Mouse (Mus musculus) forebrain, embryonic 14.5 days (tissue): ENCODE results near the gene Rhog. TPM values are rescaled to one million over a fixed set of nuclear protein-coding genes. Genes with fewer than 3 reads are reported as not detected.

Experiments
- ATAC-seq: fragments of 200-750 bp; cut with Nextera tagmentation; 2 replicates; pipeline ENCODE4 v1.8.0; 2017; ENCODE audit warnings: mild to moderate bottlenecking, moderate library complexity
- DNase-seq: peaks from one replicate; pipeline ENCODE4 v3.0.0-alpha.2; 2015; ENCODE audit warnings: low spot score
- H3K27ac ChIP-seq: fragments of 300-500 bp; sonication (generic); 2 replicates; pipeline ENCODE4 v1.5.1; 2014; ENCODE audit warnings: low read depth, mild to moderate bottlenecking, control low read depth, low read length, moderate library complexity
- H3K27me3 ChIP-seq: fragments of 300-500 bp; sonication (generic); replicated peaks from 2 replicates; pipeline ENCODE4 v1.6.1; 2014; ENCODE audit warnings: low read length, control low read depth, mixed read lengths; ENCODE audit not compliant: control insufficient read depth, insufficient read depth
- H3K36me3 ChIP-seq: fragments of 300-500 bp; sonication (generic); 2 replicates; pipeline ENCODE4 v1.6.1; 2014; ENCODE audit warnings: low read length, control low read depth; ENCODE audit not compliant: control insufficient read depth, insufficient read depth
- H3K4me1 ChIP-seq: fragments of 300-500 bp; sonication (generic); 2 replicates; pipeline ENCODE4 v1.6.1; 2014; ENCODE audit warnings: antibody characterized with exemption, low read length, control low read depth; ENCODE audit not compliant: control insufficient read depth, insufficient read depth
- H3K4me2 ChIP-seq: fragments of 300-500 bp; sonication (generic); 2 replicates; pipeline ENCODE4 v1.6.1; 2014; ENCODE audit warnings: mild to moderate bottlenecking, control low read depth, low read length
- H3K4me3 ChIP-seq: fragments of 300-500 bp; sonication (generic); 2 replicates; pipeline ENCODE4 v1.5.1; 2014; ENCODE audit warnings: low read depth, low read length, control low read depth
- H3K9ac ChIP-seq: fragments of 300-500 bp; sonication (generic); 2 replicates; pipeline ENCODE4 v1.6.1; 2014; ENCODE audit warnings: mild to moderate bottlenecking, low read length, control low read depth, moderate library complexity
- H3K9me3 ChIP-seq: fragments of 300-500 bp; sonication (generic); replicated peaks from 2 replicates; pipeline ENCODE4 v1.6.1; 2016; ENCODE audit warnings: low read length, control low read depth, mixed read lengths; ENCODE audit not compliant: control insufficient read depth
- WGBS: fragments of 180-500 bp; shearing (Covaris S2); extraction: QIAGEN DNeasy Blood & Tissue Kit; methylation state at CpG from one replicate; pipeline ENCODE4 v1.1.7; 2014; 5-methylcytosine and 5-hydroxymethylcytosine counted together
- polyA plus RNA-seq: library from polyadenylated mRNA; unstranded; fragments of >200 nt; fragmentation: Nextera tagmentation; extraction: Ambion mirVana; gene quantifications from 2 replicates; pipeline ENCODE4 v1.2.1, GENCODE M21; 2014

Gene Rhog
- polyA plus RNA-seq, 1 experiment from 2014 or later, result 22.0 TPM

DNA sequence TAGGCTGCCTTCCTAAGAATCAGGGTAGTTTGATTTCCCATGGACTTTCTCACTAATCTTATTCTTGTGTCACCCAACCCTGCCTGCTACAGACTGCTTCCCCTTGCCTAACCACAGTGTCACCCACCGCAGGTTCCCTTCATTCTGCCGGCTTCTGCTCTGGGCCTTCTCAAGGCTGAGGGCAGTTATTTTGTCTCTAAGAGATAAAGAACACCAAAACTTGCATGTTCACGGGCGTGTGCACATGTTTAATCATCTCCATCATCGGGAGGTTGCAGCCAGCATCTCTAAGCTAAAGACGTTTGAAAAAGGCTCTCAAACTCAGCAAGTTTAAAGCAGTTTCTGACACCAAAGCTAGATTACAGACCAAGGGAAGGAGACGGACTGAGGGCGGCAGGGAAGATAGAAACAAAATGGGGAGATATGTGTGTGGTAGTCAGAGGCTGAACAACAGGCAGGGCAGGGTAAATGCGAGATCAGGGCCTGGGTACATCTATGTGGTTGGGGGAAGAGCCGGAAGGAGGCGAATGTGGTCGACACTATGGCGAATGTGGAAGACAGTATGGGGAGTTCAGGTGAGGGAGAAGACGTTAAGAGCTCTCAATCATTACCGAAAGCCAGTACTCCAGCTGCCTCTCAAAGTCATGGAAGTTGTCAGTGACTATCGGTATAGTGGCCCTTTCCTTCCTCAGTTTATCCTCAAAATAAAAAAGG, 7.0 kb downstream of the Rhog start:
- ATAC-seq (no peak), DNase-seq (no peak)
- Histone ChIP-seq H3K4me1 (peaks cover 10% of the 10 kb centered on the region), H3K27ac (no peak overlapping the region), H3K36me3 (no peaks in the 10 kb centered on the region), H3K9ac (peak overlapping the region; percentile 80), H3K9me3 (no peaks in the 10 kb centered on the region), H3K27me3 (no peaks in the 10 kb centered on the region), H3K4me3 (peak overlapping the region; percentile 70), H3K4me2 (peak overlapping the region; percentile 94)
- 27% methylated on average over 16 of the region's 16 CpGs for WGBS

DNA sequence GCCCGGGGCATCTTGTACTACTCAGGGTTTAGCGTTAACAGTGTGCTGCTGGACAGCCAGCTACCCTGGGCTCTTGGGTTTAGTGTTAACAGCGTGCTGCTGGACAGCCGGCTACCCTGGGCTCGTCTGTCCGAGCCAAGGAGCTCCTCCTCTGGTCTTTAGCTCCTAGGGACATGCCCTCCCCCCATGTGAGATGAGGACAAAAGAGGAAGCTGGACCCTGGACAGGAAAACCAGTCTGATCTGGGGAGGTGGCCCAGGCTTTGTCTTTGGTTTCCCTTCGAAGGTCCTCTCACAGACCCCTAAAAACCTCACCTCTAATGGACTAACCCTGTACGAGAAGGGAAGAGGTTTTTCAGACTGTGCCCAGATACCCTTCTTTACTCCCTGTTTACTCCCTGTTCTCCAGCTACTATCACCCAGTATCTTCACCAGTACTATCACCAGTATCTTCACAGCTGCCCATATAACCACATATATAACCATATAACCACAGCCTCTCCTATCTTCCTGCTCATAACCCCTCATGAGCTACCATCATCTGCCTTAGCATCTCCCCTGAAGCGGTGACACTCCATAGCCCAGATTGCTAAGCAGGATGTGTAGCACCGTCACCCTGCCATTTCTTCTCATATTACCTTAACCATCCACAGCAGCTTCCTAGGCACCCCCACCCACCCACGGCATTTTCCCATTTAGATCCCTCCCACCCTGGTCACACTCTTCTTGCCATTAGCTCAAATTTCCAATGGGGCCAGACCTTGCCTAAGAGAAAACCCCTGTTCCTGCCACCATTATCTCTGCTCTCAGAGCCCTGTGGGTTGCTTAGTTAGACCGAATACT, 8.7 kb downstream of the Rhog start:
- ATAC-seq (no peak), DNase-seq (no peak)
- no peaks in the 10 kb centered on the region for H3K27me3 ChIP-seq
- H3K9ac ChIP-seq, result no peak overlapping the region
- peaks cover 10% of the 10 kb centered on the region for H3K4me1 ChIP-seq
- WGBS, result 62% methylated on average over 12 of the region's 12 CpGs
- H3K4me2 ChIP-seq, result no peak overlapping the region
- no peaks in the 10 kb centered on the region for H3K36me3 ChIP-seq
- no peaks in the 10 kb centered on the region for H3K9me3 ChIP-seq
- no peak overlapping the region for H3K27ac ChIP-seq
- no peak overlapping the region for H3K4me3 ChIP-seq

DNA sequence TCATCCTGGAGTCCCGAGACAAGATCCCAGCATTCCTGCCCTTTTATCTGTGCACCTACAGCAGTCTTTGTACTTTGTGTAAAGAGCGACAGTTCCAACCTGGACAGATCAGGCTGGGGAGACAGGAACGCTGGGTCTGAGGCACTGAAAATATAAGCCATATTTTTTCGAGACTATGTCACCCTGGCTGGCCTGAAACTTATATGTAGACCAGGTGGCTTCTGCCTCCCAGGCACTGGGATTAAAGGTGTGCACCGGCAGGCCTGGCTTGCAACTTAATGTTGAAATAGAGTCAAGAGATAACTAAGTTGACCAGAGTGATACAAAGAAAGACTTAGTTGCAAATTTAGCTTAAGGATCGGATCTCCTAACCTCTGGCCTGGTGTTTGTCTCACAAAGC, 9.6 kb downstream of the Rhog start:
- no peak for DNase-seq
- peak overlapping the region; percentile 29; the same call in 1 of the 2 replicates for H3K9ac ChIP-seq
- H3K4me2 ChIP-seq, result no peak overlapping the region
- H3K27me3 ChIP-seq, result no peaks in the 10 kb centered on the region
- H3K9me3 ChIP-seq, result no peaks in the 10 kb centered on the region
- H3K36me3 ChIP-seq, result no peaks in the 10 kb centered on the region
- no peak overlapping the region for H3K4me3 ChIP-seq
- no peak for ATAC-seq
- H3K27ac ChIP-seq, result no peak overlapping the region
- peaks cover 10% of the 10 kb centered on the region for H3K4me1 ChIP-seq
- WGBS, result 65% methylated on average over 6 of the region's 6 CpGs

DNA sequence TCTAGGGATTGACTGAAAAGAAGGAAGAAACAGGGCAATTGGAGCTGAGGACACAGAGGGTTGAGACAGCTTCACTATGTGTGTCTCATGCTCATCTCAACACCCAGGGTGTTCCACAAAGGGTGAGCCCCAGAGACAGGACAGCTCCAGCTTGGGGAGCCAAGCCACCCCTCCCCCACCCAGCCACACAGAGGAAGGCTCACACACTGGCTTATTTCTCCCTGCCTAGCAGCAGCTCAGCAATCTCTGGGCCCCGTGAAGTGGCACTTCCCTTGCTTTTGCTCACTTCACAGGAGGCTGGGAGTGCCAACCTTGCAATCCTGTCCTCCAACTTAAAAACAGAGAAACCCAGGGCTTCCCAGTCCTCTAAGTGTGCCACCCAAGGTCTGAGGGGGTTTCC, 10.1 kb downstream of the Rhog start:
- H3K4me2 ChIP-seq, result no peak overlapping the region
- H3K9ac ChIP-seq, result peak overlapping the region; percentile 29; the same call in 1 of the 2 replicates
- H3K27me3 ChIP-seq, result no peaks in the 10 kb centered on the region
- no peak overlapping the region for H3K27ac ChIP-seq
- DNase-seq (no peak), ATAC-seq (no peak)
- no peaks in the 10 kb centered on the region for H3K9me3 ChIP-seq
- 6% methylated on average over 1 of the region's 1 CpGs for WGBS
- H3K4me3 ChIP-seq, result no peak overlapping the region
- H3K4me1 ChIP-seq, result peaks cover 10% of the 10 kb centered on the region; the same call in 1 of the 2 replicates
- H3K36me3 ChIP-seq, result peaks cover 2% of the 10 kb centered on the region; the same call in 1 of the 2 replicates

DNA sequence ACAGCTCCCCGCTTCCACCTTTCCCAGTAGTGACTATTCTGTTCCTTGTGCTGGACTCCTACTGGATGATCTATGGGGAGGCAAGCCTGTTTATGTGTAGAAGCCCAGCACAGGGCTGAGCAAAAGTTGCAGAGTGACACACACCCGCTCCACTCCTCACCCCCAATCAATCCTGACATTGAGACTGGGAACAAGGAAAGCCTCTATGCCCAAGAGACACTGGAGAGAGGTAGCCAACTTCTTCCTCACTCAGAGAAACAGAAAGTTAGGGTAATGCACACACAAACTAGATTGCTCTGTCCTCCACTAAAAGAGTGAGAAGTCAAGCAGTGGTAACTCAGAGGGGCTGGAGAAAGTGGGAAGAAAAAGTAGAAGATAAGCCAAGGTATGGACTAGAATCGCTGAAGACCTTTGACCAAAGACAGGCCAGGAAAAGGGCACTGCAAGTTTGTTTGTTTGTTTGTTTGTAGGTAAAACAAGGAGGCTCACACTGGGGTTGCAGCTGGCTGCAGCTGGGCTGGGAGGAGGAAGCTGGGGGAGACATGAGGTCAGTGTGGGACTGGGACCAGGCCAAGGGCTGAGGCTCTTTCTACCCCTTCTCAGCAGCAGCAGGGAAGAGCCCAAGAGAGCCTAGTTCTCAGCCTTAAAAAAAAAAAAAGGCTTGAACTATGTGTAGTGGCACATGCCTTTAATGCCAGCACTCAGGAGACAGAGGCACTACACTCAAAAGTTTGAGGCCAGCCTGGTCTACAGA, 10.9 kb downstream of the Rhog start:
- no peaks in the 10 kb centered on the region for H3K9me3 ChIP-seq
- no peak overlapping the region for H3K9ac ChIP-seq
- H3K4me2 ChIP-seq, result no peak overlapping the region
- no peaks in the 10 kb centered on the region for H3K27me3 ChIP-seq
- H3K4me3 ChIP-seq, result no peak overlapping the region
- WGBS, result 90% methylated on average over 3 of the region's 3 CpGs
- H3K36me3 ChIP-seq, result peaks cover 10% of the 10 kb centered on the region; the same call in 1 of the 2 replicates
- no peak overlapping the region for H3K27ac ChIP-seq
- no peak for ATAC-seq
- peaks cover 10% of the 10 kb centered on the region; the same call in 1 of the 2 replicates for H3K4me1 ChIP-seq
- no peak for DNase-seq

DNA sequence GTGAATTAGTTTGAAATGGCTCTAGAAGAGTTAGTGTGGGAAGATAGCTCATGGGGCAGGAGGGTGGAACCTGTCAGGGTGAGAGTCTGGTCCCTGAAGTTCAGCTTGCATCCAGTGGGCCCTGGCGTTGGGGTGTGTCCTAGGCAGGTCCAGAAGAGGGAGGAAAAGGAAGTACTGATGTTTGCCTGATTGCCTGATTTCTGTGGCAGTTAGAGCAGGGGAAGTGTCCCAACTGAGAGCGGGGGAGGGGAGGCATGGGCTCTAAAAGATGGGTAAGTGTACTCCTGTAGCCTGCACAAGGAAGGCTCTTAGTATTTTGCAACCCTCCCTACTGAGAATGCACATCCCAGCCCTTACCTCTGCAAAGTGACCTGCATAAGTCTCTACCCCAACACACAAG, 12.0 kb downstream of the Rhog start:
- ATAC-seq, result no peak
- peaks cover 21% of the 10 kb centered on the region for H3K36me3 ChIP-seq
- H3K4me3 ChIP-seq, result no peak overlapping the region
- H3K4me1 ChIP-seq, result peaks cover 8% of the 10 kb centered on the region; the same call in 1 of the 2 replicates
- WGBS, result 89% methylated on average over 2 of the region's 2 CpGs
- no peaks in the 10 kb centered on the region for H3K9me3 ChIP-seq
- H3K27me3 ChIP-seq, result no peaks in the 10 kb centered on the region
- no peak overlapping the region for H3K4me2 ChIP-seq
- H3K27ac ChIP-seq, result no peak overlapping the region
- H3K9ac ChIP-seq, result no peak overlapping the region
- DNase-seq, result no peak

DNA sequence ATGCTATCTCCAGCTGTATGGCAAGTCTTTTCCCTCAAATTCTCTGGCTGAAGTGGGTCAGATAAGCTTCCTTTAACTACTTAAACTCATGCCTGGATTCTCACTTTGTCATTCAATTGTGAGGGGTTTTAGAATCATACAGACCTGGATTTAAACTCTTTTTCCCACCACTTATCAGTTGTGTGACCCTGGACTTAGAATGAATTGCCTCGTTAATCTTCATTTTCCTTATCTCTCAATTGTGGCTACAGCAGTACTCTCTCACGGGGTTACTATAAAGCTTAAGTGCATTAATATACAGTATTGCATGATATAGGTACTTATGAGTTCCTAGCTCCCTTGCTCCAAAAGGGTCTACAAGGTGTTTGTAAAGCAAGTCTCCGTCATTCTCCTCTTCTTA, 12.9 kb downstream of the Rhog start:
- Histone ChIP-seq H3K4me3 (no peak overlapping the region), H3K27me3 (no peaks in the 10 kb centered on the region), H3K27ac (no peak overlapping the region), H3K36me3 (peaks cover 30% of the 10 kb centered on the region), H3K4me2 (no peak overlapping the region), H3K4me1 (0 out of 2 replicates have a peak, but pooled peaks cover 5% of the 10 kb centered on the region), H3K9ac (no peak overlapping the region), H3K9me3 (no peaks in the 10 kb centered on the region)
- 83% methylated on average over 3 of the region's 3 CpGs for WGBS
- DNase-seq, result no peak
- no peak for ATAC-seq

DNA sequence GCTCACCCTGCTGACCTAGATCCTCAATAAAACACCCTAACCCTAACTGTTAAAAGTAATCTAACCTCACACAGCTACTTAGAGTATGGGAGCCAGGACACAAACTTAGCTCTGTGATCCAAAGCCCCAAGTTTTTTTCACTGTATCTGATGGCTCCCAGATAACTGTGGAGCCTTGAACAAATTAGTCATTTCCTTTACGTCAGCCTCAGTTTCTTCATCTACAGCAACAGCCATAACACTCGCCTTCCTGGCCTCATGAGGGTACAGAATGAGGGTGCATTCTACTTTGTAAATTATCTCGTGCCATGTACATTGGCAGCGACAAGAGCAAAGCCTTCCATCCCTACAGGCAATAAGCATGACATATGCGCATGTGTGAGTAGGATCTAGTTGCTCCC, 13.5 kb downstream of the Rhog start:
- 88% methylated on average over 5 of the region's 5 CpGs for WGBS

More for the DNA sequence above, 13.5 kb downstream of the Rhog start:
- Histone ChIP-seq H3K4me1 (0 out of 2 replicates have a peak, but pooled peaks cover 5% of the 10 kb centered on the region), H3K9ac (no peak overlapping the region), H3K36me3 (peaks cover 36% of the 10 kb centered on the region), H3K27me3 (no peaks in the 10 kb centered on the region), H3K4me3 (no peak overlapping the region), H3K9me3 (no peaks in the 10 kb centered on the region), H3K27ac (no peak overlapping the region), H3K4me2 (no peak overlapping the region)
- ATAC-seq (no peak), DNase-seq (no peak)
